Mouse (Mus musculus): Measurements from ENCODE around the gene Nsrp1. TPM values are rescaled to one million over a fixed set of nuclear protein-coding genes. Genes with fewer than 3 reads are reported as not detected.

Gene Nsrp1
- polyA plus RNA-seq, 1 experiment from 2014 or later: 76.3 TPM

- Histone ChIP-seq H3K4me3 (replicated peaks; ENCODE audit: low read depth, low read length) (no peak overlapping the region), H3K4me2 (ENCODE audit: low read length) (no peak overlapping the region), H3K27me3 (ENCODE audit: insufficient read depth, low read length) (no peaks in the 10 kb centered on the region), H3K9me3 (replicated peaks; ENCODE audit: low read length) (no peaks in the 10 kb centered on the region), H3K27ac (no peak overlapping the region), H3K9ac (ENCODE audit: low read depth, low read length) (no peak overlapping the region), H3K4me1 (replicated peaks; ENCODE audit: insufficient read depth, low read length) (no peaks in the 10 kb centered on the region), H3K36me3 (ENCODE audit: insufficient read depth, low read length) (no peaks in the 10 kb centered on the region)
- TF ChIP-seq CTCF (IDR thresholded peaks at IDR 0.05; ENCODE audit: low read depth): no peak
- WGBS: 79% methylated on average over 19 of the region's 19 CpGs
- DNase-seq (ENCODE audit: low spot score): no peak
- ATAC-seq (replicated peaks; ENCODE audit: low FRiP score, low read depth): no peak
These were observed 20.2 kb upstream of the Nsrp1 start for GRCm38 (mm10) chr11:77098332-77098972.

DNA sequence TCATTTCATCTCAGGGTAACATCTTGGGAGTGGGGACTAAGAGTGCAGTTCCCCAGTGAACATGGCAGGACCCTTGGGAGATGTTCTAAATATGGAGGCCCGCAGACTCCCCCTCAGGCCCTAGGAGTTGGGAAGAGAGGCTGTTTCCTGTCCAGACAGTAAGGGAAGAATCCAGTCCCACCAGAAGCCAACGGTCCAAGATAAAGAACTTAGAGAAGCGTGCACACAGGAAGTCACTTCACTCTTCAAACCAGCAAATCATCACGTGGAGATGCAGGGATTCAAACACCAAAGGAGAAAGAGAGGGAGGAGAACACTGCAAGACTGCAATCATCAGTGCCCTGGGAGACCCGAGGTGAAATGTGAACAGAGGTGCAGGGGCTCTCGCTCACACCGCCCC lies 18.8 kb upstream of the Nsrp1 start:
- ATAC-seq (replicated peaks; ENCODE audit: low FRiP score, low read depth): no peak
- Histone ChIP-seq H3K4me3 (replicated peaks; ENCODE audit: low read depth, low read length) (no peak overlapping the region), H3K27ac (no peak overlapping the region), H3K9ac (ENCODE audit: low read depth, low read length) (no peak overlapping the region), H3K36me3 (ENCODE audit: insufficient read depth, low read length) (no peaks in the 10 kb centered on the region), H3K4me2 (ENCODE audit: low read length) (no peak overlapping the region), H3K4me1 (replicated peaks; ENCODE audit: insufficient read depth, low read length) (no peaks in the 10 kb centered on the region), H3K27me3 (ENCODE audit: insufficient read depth, low read length) (no peaks in the 10 kb centered on the region), H3K9me3 (replicated peaks; ENCODE audit: low read length) (no peaks in the 10 kb centered on the region)
- DNase-seq (ENCODE audit: low spot score): no peak
- WGBS: 60% methylated on average over 7 of the region's 7 CpGs
- no peak for TF ChIP-seq CTCF (IDR thresholded peaks at IDR 0.05; ENCODE audit: low read depth)

- no peak overlapping the region for H3K27ac ChIP-seq
- no peak overlapping the region for H3K4me3 ChIP-seq (replicated peaks; ENCODE audit: low read depth, low read length)
- H3K4me1 ChIP-seq (replicated peaks; ENCODE audit: insufficient read depth, low read length): no peaks in the 10 kb centered on the region
- TF ChIP-seq CTCF (IDR thresholded peaks at IDR 0.05; ENCODE audit: low read depth): no peak
- peak; percentile 27 for DNase-seq (ENCODE audit: low spot score)
- H3K9me3 ChIP-seq (replicated peaks; ENCODE audit: low read length): no peaks in the 10 kb centered on the region
- no peaks in the 10 kb centered on the region for H3K27me3 ChIP-seq (ENCODE audit: insufficient read depth, low read length)
- H3K4me2 ChIP-seq (ENCODE audit: low read length): no peak overlapping the region
- 59% methylated on average over 3 of the region's 3 CpGs for WGBS
- no peaks in the 10 kb centered on the region for H3K36me3 ChIP-seq (ENCODE audit: insufficient read depth, low read length)
- ATAC-seq (replicated peaks; ENCODE audit: low FRiP score, low read depth): no peak
- no peak overlapping the region for H3K9ac ChIP-seq (ENCODE audit: low read depth, low read length)
These were observed 18.3 kb upstream of the Nsrp1 start for GRCm38 (mm10) chr11:77096581-77096980.

DNA sequence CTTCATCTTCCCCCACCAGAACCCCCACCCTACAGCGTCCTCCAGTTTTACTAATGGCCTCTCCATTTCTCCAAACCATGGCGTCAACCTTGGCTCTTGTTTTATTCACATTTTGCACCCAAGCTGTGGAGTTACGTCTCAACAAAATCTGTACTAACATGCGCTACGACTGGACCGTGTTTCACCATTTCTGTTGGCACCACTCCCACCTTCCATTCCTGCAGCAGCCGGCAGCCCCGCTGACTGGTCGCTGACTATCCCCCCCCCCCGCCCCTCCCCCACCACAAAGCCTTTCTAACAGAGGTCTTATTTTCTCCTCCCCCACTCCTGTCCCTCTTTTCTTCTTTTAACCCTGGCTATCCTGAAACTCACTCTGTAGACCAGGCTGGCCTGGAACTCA lies 17.0 kb upstream of the Nsrp1 start:
- no peaks in the 10 kb centered on the region for H3K9me3 ChIP-seq (replicated peaks; ENCODE audit: low read length)
- ATAC-seq (replicated peaks; ENCODE audit: low FRiP score, low read depth): no peak
- WGBS: 52% methylated on average over 10 of the region's 10 CpGs

DNA sequence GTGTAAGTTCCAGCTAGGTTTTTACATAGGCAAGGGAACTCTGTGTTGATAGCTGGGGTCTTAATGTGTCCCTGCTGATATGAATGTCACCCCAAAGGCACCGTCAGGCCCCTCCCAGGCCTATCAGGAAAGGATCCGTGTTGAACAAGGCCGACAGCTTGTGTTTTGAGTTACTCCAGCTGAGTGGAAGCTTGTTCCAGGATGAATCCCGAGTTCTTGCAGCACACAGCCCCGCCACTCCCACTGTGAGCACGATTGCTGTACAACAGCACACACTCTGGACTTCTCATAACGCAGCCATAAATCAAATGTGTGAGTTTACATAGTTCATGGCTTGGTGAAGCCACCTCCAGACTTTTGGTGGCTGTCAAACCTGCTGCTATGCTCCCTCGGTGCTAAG lies 15.9 kb upstream of the Nsrp1 start:
- H3K4me3 ChIP-seq (replicated peaks; ENCODE audit: low read depth, low read length): no peak overlapping the region
- no peak overlapping the region for H3K4me2 ChIP-seq (ENCODE audit: low read length)
- no peaks in the 10 kb centered on the region for H3K27me3 ChIP-seq (ENCODE audit: insufficient read depth, low read length)
- no peak overlapping the region for H3K27ac ChIP-seq
- no peak for DNase-seq (ENCODE audit: low spot score)
- no peak for TF ChIP-seq CTCF (IDR thresholded peaks at IDR 0.05; ENCODE audit: low read depth)
- no peaks in the 10 kb centered on the region for H3K9me3 ChIP-seq (replicated peaks; ENCODE audit: low read length)
- WGBS: 46% methylated on average over 8 of the region's 8 CpGs
- H3K4me1 ChIP-seq (replicated peaks; ENCODE audit: insufficient read depth, low read length): no peaks in the 10 kb centered on the region
- no peak for ATAC-seq (replicated peaks; ENCODE audit: low FRiP score, low read depth)
- H3K9ac ChIP-seq (ENCODE audit: low read depth, low read length): no peak overlapping the region
- H3K36me3 ChIP-seq (ENCODE audit: insufficient read depth, low read length): no peaks in the 10 kb centered on the region

More for the DNA sequence above, 17.0 kb upstream of the Nsrp1 start:
- H3K27ac ChIP-seq: no peak overlapping the region
- no peaks in the 10 kb centered on the region for H3K4me1 ChIP-seq (replicated peaks; ENCODE audit: insufficient read depth, low read length)
- H3K36me3 ChIP-seq (ENCODE audit: insufficient read depth, low read length): no peaks in the 10 kb centered on the region
- H3K4me3 ChIP-seq (replicated peaks; ENCODE audit: low read depth, low read length): no peak overlapping the region
- H3K9ac ChIP-seq (ENCODE audit: low read depth, low read length): no peak overlapping the region
- H3K4me2 ChIP-seq (ENCODE audit: low read length): no peak overlapping the region
- no peaks in the 10 kb centered on the region for H3K27me3 ChIP-seq (ENCODE audit: insufficient read depth, low read length)
- TF ChIP-seq CTCF (IDR thresholded peaks at IDR 0.05; ENCODE audit: low read depth): no peak
- DNase-seq (ENCODE audit: low spot score): no peak

DNA sequence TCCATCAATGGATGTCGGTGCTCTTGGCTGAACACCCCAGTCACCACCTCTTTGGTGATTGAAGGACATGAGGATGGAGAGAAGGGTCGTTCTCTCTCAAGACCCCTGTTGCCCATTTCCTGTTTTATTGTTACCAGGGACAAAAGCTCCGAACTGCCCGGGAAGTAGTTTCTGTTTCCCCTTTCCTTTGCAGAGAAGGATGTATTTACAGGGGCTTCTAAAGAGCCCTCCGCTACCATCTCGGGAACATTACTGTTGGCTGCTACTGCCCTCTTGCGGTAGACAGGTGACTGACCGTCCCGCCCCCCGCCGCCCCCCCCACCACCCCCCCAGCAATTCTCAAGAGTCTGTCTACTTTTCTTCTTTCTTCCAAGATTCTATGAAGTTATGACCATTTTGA lies 15.0 kb upstream of the Nsrp1 start:
- ATAC-seq (replicated peaks; ENCODE audit: low FRiP score, low read depth): no peak
- peak overlapping the region; percentile 23; the same call in 1 of the 2 replicates for H3K4me3 ChIP-seq (replicated peaks; ENCODE audit: low read depth, low read length)
- H3K4me1 ChIP-seq (replicated peaks; ENCODE audit: insufficient read depth, low read length): no peaks in the 10 kb centered on the region
- no peak overlapping the region for H3K9ac ChIP-seq (ENCODE audit: low read depth, low read length)
- peak; percentile 59 for TF ChIP-seq CTCF (IDR thresholded peaks at IDR 0.05; ENCODE audit: low read depth)
- DNase-seq (ENCODE audit: low spot score): peak; percentile 84
- H3K9me3 ChIP-seq (replicated peaks; ENCODE audit: low read length): no peaks in the 10 kb centered on the region
- no peaks in the 10 kb centered on the region; the same call in 1 of the 2 replicates for H3K27me3 ChIP-seq (ENCODE audit: insufficient read depth, low read length)
- H3K27ac ChIP-seq: no peak overlapping the region
- no peaks in the 10 kb centered on the region for H3K36me3 ChIP-seq (ENCODE audit: insufficient read depth, low read length)
- WGBS: 1% methylated on average over 11 of the region's 11 CpGs
- peak overlapping the region; percentile 57 for H3K4me2 ChIP-seq (ENCODE audit: low read length)

DNA sequence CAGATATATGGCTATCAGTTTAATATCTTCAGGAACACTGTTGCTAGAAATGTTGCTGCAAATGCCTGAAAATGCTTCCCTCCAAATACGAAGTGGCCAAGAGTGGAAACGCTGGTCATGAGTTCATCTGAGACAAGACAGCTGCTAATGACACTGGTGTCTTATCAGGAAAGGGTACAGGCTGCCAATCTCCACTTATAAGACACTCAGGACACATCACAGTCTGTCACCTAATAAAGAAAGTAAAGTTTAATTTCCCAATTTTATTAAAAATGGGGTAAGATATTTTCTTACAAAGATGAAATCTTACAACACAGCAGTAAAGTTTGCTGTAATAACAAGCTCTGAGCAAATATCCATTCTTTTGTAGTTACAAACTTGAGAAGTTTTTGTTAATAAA lies 10.9 kb upstream of the Nsrp1 start:
- no peaks in the 10 kb centered on the region for H3K9me3 ChIP-seq (replicated peaks; ENCODE audit: low read length)
- no peak for TF ChIP-seq CTCF (IDR thresholded peaks at IDR 0.05; ENCODE audit: low read depth)
- no peak overlapping the region for H3K9ac ChIP-seq (ENCODE audit: low read depth, low read length)
- H3K4me2 ChIP-seq (ENCODE audit: low read length): no peak overlapping the region
- no peaks in the 10 kb centered on the region for H3K4me1 ChIP-seq (replicated peaks; ENCODE audit: insufficient read depth, low read length)
- ATAC-seq (replicated peaks; ENCODE audit: low FRiP score, low read depth): no peak
- H3K27ac ChIP-seq: no peak overlapping the region
- no peaks in the 10 kb centered on the region for H3K36me3 ChIP-seq (ENCODE audit: insufficient read depth, low read length)
- 44% methylated on average over 2 of the region's 2 CpGs for WGBS
- no peak for DNase-seq (ENCODE audit: low spot score)
- H3K27me3 ChIP-seq (ENCODE audit: insufficient read depth, low read length): no peaks in the 10 kb centered on the region; the same call in 1 of the 2 replicates
- no peak overlapping the region for H3K4me3 ChIP-seq (replicated peaks; ENCODE audit: low read depth, low read length)

All from kidney, postnatal 0 days (tissue).